In genomic region chr5:140639871-140640270, GRCm38 (mm10) we compare ENCODE assay signal across 13 mouse cellular contexts. TPM values are rescaled to one million over a fixed set of nuclear protein-coding genes. Genes with fewer than 3 reads are reported as not detected.
A peak's percentile ranks its signal among the peaks of the same experiment; 100 is the strongest.
DNase-seq lines count a peak whose midpoint lies in the region; ATAC-seq and TF ChIP-seq lines count a peak whose summit lies in the region.
"Had no signal": no experiment of that assay in that cellular context is flagged by ENCODE, and none has a peak within 500 bp of the region (broad histone marks: within the 10 kb centered on the region; RNA-seq: fewer than 3 reads in every experiment).

No protein-coding gene starts in this region.

- H3K27ac ChIP-seq in layer of hippocampus, adult 2 months = peak overlapping the region; percentile 80; the same call in 1 of the 2 replicates
- peak overlapping the region; percentile 41; the same call in 1 of the 2 replicates for H3K27ac ChIP-seq in embryonic facial prominence, embryonic 10.5 days (replicated peaks)
- H3K27ac ChIP-seq: liver, embryonic 12.5 days; midbrain, embryonic 10.5 days; stomach, embryonic 15.5 days had no signal

- WGBS in embryonic facial prominence, embryonic 10.5 days = 89% methylated on average over 14 of the region's 14 CpGs

- intact Hi-C loops in heart, postnatal 25 days (cut with DNase I) = no loop called here

- ATAC-seq in CD4-positive, CD25-positive, alpha-beta regulatory T cell, adult 4 months = no peak
- ATAC-seq: liver, embryonic 12.5 days had no signal

- TF ChIP-seq CTCF in layer of hippocampus, adult 2 months (conservative IDR thresholded peaks at IDR 0.05) = no peak

- peaks cover 97% of the 10 kb centered on the region for H3K36me3 ChIP-seq in embryonic facial prominence, embryonic 10.5 days (replicated peaks)

- no peaks in the 10 kb centered on the region for H3K27me3 ChIP-seq in embryonic facial prominence, embryonic 10.5 days (replicated peaks; ENCODE audit: low read depth, poor library complexity, severe bottlenecking)
- H3K27me3 ChIP-seq: liver, embryonic 12.5 days; stomach, embryonic 15.5 days had no signal

- no peak overlapping the region for H3K4me3 ChIP-seq in layer of hippocampus, adult 2 months
- no peak overlapping the region for H3K4me3 ChIP-seq in embryonic facial prominence, embryonic 10.5 days
- H3K4me3 ChIP-seq: hindbrain, embryonic 10.5 days; liver, embryonic 12.5 days; midbrain, embryonic 10.5 days; stomach, embryonic 15.5 days had no signal

- peaks cover 58% of the 10 kb centered on the region for H3K4me1 ChIP-seq in embryonic facial prominence, embryonic 10.5 days

- peak; percentile 46 for DNase-seq in cerebellum, adult 9-11 months
- no peak for DNase-seq in cerebellum, adult 8-10 months
- DNase-seq in layer of hippocampus, adult 2 months (ENCODE audit: low spot score in 2 of 2) = no peak
- DNase-seq in layer of hippocampus, adult 18-20 months (ENCODE audit: low spot score in 2 of 2) = no peak
- no peak for DNase-seq in embryonic facial prominence, embryonic 10.5 days (ENCODE audit: low spot score)
- peak; percentile 63 for DNase-seq in heart, postnatal 25 days (ENCODE audit: low spot score)
- no peak for DNase-seq in kidney, adult 18-20 months
- DNase-seq: layer of hippocampus, adult 9-11 months had no signal

- no peaks in the 10 kb centered on the region for H3K9me3 ChIP-seq in embryonic facial prominence, embryonic 10.5 days
- H3K9me3 ChIP-seq: hindbrain, embryonic 10.5 days; liver, embryonic 12.5 days; midbrain, embryonic 10.5 days; stomach, embryonic 15.5 days had no signal

RNA-seq across cellular contexts. Expression of gene Ttyh3, which starts 9.0 kb away (rescaled TPM):
- total RNA-seq in layer of hippocampus, adult 2 months (2021) = 100 to 1,000 TPM; 187 to 201 TPM
- total RNA-seq in layer of hippocampus, adult 18-20 months (2021) = 100 to 1,000 TPM; 182 to 186 TPM
- polyA plus RNA-seq in embryonic facial prominence, embryonic 10.5 days (2016; fragmentation: Nextera tagmentation; extraction: Ambion mirVana) = 33.4 and 35.5 TPM in 2 replicates
- 10 to 100 TPM; 15.6 to 18.6 TPM for total RNA-seq in heart, postnatal 25 days (2021)
- 1 to 10 TPM; 4.9 to 6.7 TPM for polyA plus RNA-seq in CD4-positive, CD25-positive, alpha-beta regulatory T cell, adult 4 months (2017; shearing (Covaris generic))

RNA-seq across cellular contexts. Expression of gene Lfng, which starts 32.8 kb away (rescaled TPM):
- total RNA-seq in layer of hippocampus, adult 2 months (2021) = 10 to 100 TPM; 23.9 to 24.8 TPM
- 10 to 100 TPM; 19.3 to 21.2 TPM for total RNA-seq in layer of hippocampus, adult 18-20 months (2021)
- 11.7 and 14.9 TPM in 2 replicates for polyA plus RNA-seq in embryonic facial prominence, embryonic 10.5 days (2016; fragmentation: Nextera tagmentation; extraction: Ambion mirVana)
- total RNA-seq in heart, postnatal 25 days (2021) = 10 to 100 TPM in 1 of 2 experiments, 1 to 10 TPM in 1; 7.3 to 10.8 TPM
- polyA plus RNA-seq in CD4-positive, CD25-positive, alpha-beta regulatory T cell, adult 4 months (2017; shearing (Covaris generic)) = 10 to 100 TPM; 24.2 to 26.2 TPM

Comparison
In these comparisons a context has a peak if more than half of its experiments do, and no peak if none do; other contexts are left out.
1. DNase-seq: peak in cerebellum, adult 9-11 months (single experiment) and heart, postnatal 25 days (single experiment); none in cerebellum, adult 8-10 months (single experiment), layer of hippocampus, adult 2 months (0 of 2), layer of hippocampus, adult 18-20 months (0 of 2), embryonic facial prominence, embryonic 10.5 days (single experiment) and kidney, adult 18-20 months (single experiment).
2. RNA of gene Ttyh3, which starts 9.0 kb away (total RNA-seq): 187 to 201 TPM in layer of hippocampus, adult 2 months and 182 to 186 TPM in layer of hippocampus, adult 18-20 months; 15.6 to 18.6 TPM in heart, postnatal 25 days; every median in the first group is over 4 times any median in the second.